In the genomic region with DNA sequence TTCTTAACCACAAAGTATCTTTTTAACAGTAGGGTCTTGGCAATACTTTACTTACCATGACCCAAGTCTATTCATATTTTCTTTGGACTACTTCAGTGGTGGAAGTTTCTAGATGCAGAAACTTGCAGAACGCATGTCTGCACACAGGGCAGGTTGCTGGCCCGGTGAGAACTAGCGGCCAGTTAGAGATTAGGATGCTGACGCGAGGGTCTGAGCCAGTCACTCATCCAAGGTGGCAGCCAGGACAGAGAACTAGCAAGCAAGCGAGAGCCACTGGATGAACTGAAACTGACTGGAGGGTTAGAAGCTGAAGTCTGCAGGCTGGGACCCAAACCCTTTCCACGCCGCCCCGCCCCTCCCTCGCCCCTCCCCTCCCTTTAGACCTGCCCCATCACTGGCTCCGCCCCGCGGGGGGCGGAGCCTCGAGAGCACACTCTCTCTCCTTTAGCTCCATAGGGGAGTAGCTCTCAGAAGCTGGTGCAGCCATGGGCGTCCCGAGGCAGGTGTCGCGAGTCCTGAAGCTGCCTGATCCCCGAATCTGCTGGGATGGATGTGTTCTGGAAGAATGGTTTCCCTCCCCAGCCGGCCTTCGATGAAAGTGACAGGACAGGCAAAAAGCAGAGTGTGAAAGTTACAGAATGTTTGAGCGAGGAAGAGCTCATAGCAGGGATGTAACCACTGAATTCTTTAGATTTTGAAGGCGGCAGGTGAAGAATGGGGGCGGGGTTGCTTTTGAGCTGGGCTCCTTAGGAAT, we compare ENCODE assay signal across 8 mouse cellular contexts.
DNase-seq lines count a peak whose midpoint lies in the region; ATAC-seq and TF ChIP-seq lines count a peak whose summit lies in the region.

No protein-coding gene starts in this region.

- ATAC-seq in forebrain, postnatal 0 days = peak; percentile 99
- peak; percentile 99 for ATAC-seq in hindbrain, embryonic 15.5 days (ENCODE audit: low FRiP score, low read depth)
- ATAC-seq in limb, embryonic 14.5 days (ENCODE audit: low FRiP score, low read depth) = peak; percentile 93
- peak; percentile 93 for ATAC-seq in midbrain, embryonic 14.5 days (ENCODE audit: low FRiP score, low TSS enrichment)
- peak; percentile 91 for ATAC-seq in stomach, embryonic 15.5 days (ENCODE audit: insufficient read depth, low FRiP score, low read depth)

- H3K27me3 ChIP-seq in cerebellum, adult 2 months (ENCODE audit: control insufficient read depth, insufficient read depth, low read length) = no peaks in the 10 kb centered on the region
- H3K27me3 ChIP-seq in forebrain, postnatal 0 days (ENCODE audit: insufficient read depth, low read length) = no peaks in the 10 kb centered on the region
- H3K27me3 ChIP-seq in hindbrain, embryonic 15.5 days = no peaks in the 10 kb centered on the region
- H3K27me3 ChIP-seq in limb, embryonic 14.5 days (ENCODE audit: control insufficient read depth, insufficient read depth, low read length) = no peaks in the 10 kb centered on the region
- H3K27me3 ChIP-seq in midbrain, embryonic 14.5 days (ENCODE audit: control insufficient read depth, insufficient read depth, low read length) = no peaks in the 10 kb centered on the region
- no peaks in the 10 kb centered on the region for H3K27me3 ChIP-seq in stomach, embryonic 15.5 days (replicated peaks)

- 2% methylated on average over 25 of the region's 25 CpGs for WGBS in cerebellum, adult 2 months
- WGBS in forebrain, postnatal 0 days = 2% methylated on average over 24 of the region's 25 CpGs
- WGBS in hindbrain, embryonic 15.5 days = 4% methylated on average over 23 of the region's 25 CpGs
- 2% methylated on average over 24 of the region's 25 CpGs for WGBS in limb, embryonic 14.5 days
- WGBS in midbrain, embryonic 14.5 days = 3% methylated on average over 24 of the region's 25 CpGs
- 2% methylated on average over 24 of the region's 25 CpGs for WGBS in stomach, embryonic 15.5 days

- peak; percentile 29 to 37 for DNase-seq in right cerebral cortex, postnatal 10 days (ENCODE audit: low spot score in 2 of 2)
- DNase-seq in right cerebral cortex, adult 18-20 months = no peak
- peak; percentile 12 to 14 for DNase-seq in cerebellum, adult 2 months
- peak; percentile 77 for DNase-seq in forebrain, postnatal 0 days
- DNase-seq in limb, embryonic 14.5 days (ENCODE audit: low spot score) = peak; percentile 75
- DNase-seq in midbrain, embryonic 14.5 days = peak; percentile 90

- H3K27ac ChIP-seq in cerebellum, adult 2 months (ENCODE audit: insufficient read depth, low read length) = no peak overlapping the region
- H3K27ac ChIP-seq in forebrain, postnatal 0 days (ENCODE audit: low read depth, low read length) = no peak overlapping the region
- no peak overlapping the region for H3K27ac ChIP-seq in hindbrain, embryonic 15.5 days (replicated peaks)
- H3K27ac ChIP-seq in limb, embryonic 14.5 days (replicated peaks; ENCODE audit: low read depth, low read length) = no peak overlapping the region
- no peak overlapping the region for H3K27ac ChIP-seq in midbrain, embryonic 14.5 days (replicated peaks; ENCODE audit: low read depth, low read length)
- H3K27ac ChIP-seq in stomach, embryonic 15.5 days = no peak overlapping the region

- H3K4me2 ChIP-seq in forebrain, postnatal 0 days (ENCODE audit: low read depth) = peak overlapping the region; percentile 71
- H3K4me2 ChIP-seq in hindbrain, embryonic 15.5 days = peak overlapping the region; percentile 69
- H3K4me2 ChIP-seq in limb, embryonic 14.5 days (replicated peaks; ENCODE audit: low read depth, low read length, severe bottlenecking) = peak overlapping the region; percentile 65
- peak overlapping the region; percentile 53 for H3K4me2 ChIP-seq in midbrain, embryonic 14.5 days (ENCODE audit: low read length)
- H3K4me2 ChIP-seq in stomach, embryonic 15.5 days = peak overlapping the region; percentile 73

- H3K36me3 ChIP-seq in forebrain, postnatal 0 days (ENCODE audit: insufficient read depth) = no peaks in the 10 kb centered on the region
- H3K36me3 ChIP-seq in hindbrain, embryonic 15.5 days = no peaks in the 10 kb centered on the region
- no peaks in the 10 kb centered on the region for H3K36me3 ChIP-seq in limb, embryonic 14.5 days (ENCODE audit: control insufficient read depth, insufficient read depth, low read length)
- H3K36me3 ChIP-seq in midbrain, embryonic 14.5 days (ENCODE audit: control insufficient read depth, insufficient read depth, low read length) = no peaks in the 10 kb centered on the region
- no peaks in the 10 kb centered on the region for H3K36me3 ChIP-seq in stomach, embryonic 15.5 days

- no peaks in the 10 kb centered on the region for H3K9me3 ChIP-seq in forebrain, postnatal 0 days (ENCODE audit: low read length)
- H3K9me3 ChIP-seq in hindbrain, embryonic 15.5 days = no peaks in the 10 kb centered on the region
- H3K9me3 ChIP-seq in limb, embryonic 14.5 days (ENCODE audit: control insufficient read depth, low read length) = no peaks in the 10 kb centered on the region
- H3K9me3 ChIP-seq in midbrain, embryonic 14.5 days (ENCODE audit: control insufficient read depth, low read length) = no peaks in the 10 kb centered on the region
- H3K9me3 ChIP-seq in stomach, embryonic 15.5 days = no peaks in the 10 kb centered on the region

- TF ChIP-seq POLR2A in cerebellum, adult 2 months (IDR thresholded peaks at IDR 0.05; ENCODE audit: borderline replicate concordance, insufficient read depth, low read length) = no peak
- no peak for TF ChIP-seq POLR2A in limb, embryonic 14.5 days (IDR thresholded peaks at IDR 0.05; ENCODE audit: borderline replicate concordance, extremely low read depth, insufficient read depth, insufficient read length)

- peak overlapping the region; percentile 50 for H3K9ac ChIP-seq in forebrain, postnatal 0 days
- H3K9ac ChIP-seq in hindbrain, embryonic 15.5 days = peak overlapping the region; percentile 46
- H3K9ac ChIP-seq in limb, embryonic 14.5 days (ENCODE audit: low read depth, low read length, severe bottlenecking) = peak overlapping the region; percentile 40; the same call in 1 of the 2 replicates
- peak overlapping the region; percentile 36; the same call in 1 of the 2 replicates for H3K9ac ChIP-seq in midbrain, embryonic 14.5 days (replicated peaks; ENCODE audit: low read length)
- H3K9ac ChIP-seq in stomach, embryonic 15.5 days = no peak overlapping the region

- peak overlapping the region; percentile 59 for H3K4me3 ChIP-seq in cerebellum, adult 2 months (replicated peaks; ENCODE audit: insufficient read depth, low read depth, low read length)
- H3K4me3 ChIP-seq in forebrain, postnatal 0 days (ENCODE audit: low read depth, low read length) = peak overlapping the region; percentile 43
- peak overlapping the region; percentile 45 for H3K4me3 ChIP-seq in hindbrain, embryonic 15.5 days
- peak overlapping the region; percentile 32 for H3K4me3 ChIP-seq in limb, embryonic 14.5 days (replicated peaks; ENCODE audit: low read length)
- H3K4me3 ChIP-seq in midbrain, embryonic 14.5 days (replicated peaks; ENCODE audit: low read depth, low read length) = peak overlapping the region; percentile 29
- H3K4me3 ChIP-seq in stomach, embryonic 15.5 days (replicated peaks) = peak overlapping the region; percentile 39

- no peaks in the 10 kb centered on the region for H3K4me1 ChIP-seq in cerebellum, adult 2 months (ENCODE audit: control insufficient read depth, insufficient read depth, low read length)
- no peaks in the 10 kb centered on the region for H3K4me1 ChIP-seq in forebrain, postnatal 0 days (ENCODE audit: insufficient read depth)
- H3K4me1 ChIP-seq in hindbrain, embryonic 15.5 days (replicated peaks) = peaks cover 3% of the 10 kb centered on the region; the same call in 1 of the 2 replicates
- H3K4me1 ChIP-seq in limb, embryonic 14.5 days (ENCODE audit: control insufficient read depth, insufficient read depth, low read length) = no peaks in the 10 kb centered on the region; the same call in 1 of the 2 replicates
- no peaks in the 10 kb centered on the region for H3K4me1 ChIP-seq in midbrain, embryonic 14.5 days (ENCODE audit: control insufficient read depth, insufficient read depth, low read length)
- H3K4me1 ChIP-seq in stomach, embryonic 15.5 days = peaks cover 3% of the 10 kb centered on the region

- no peak for TF ChIP-seq CTCF in cerebellum, adult 2 months (IDR thresholded peaks at IDR 0.05; ENCODE audit: borderline replicate concordance, insufficient read depth, low read depth, low read length)
- TF ChIP-seq CTCF in forebrain, postnatal 0 days (IDR thresholded peaks at IDR 0.05; ENCODE audit: low read depth) = no peak
